Mouse (Mus musculus): ENCODE measurements at regions not wholly inside any gene's neighbourhood (a gene's known extent, or its start where the extent isn't known, plus 50 kb on each side); places are given as distances from the start of the nearest gene placed in this dataset.

DNA sequence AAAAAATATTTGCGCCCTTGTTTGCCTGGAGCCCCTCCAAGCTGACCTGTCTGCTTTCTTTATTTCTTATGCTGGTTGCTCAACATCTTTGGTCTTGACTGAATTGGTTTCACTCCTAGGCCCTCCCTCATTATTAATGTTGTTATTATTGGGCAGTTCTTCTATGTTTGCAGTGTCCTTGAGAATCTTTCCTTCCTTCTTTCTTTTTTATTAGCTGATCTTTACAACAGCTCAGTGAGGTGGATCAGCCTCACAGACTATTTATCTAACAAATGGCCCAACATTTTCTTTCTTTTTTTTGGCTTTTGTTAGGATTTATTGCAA is 117.9 kb upstream of the Slc30a5 start:
- no peak for TF ChIP-seq CTCF (IDR thresholded peaks at IDR 0.05; ENCODE audit: extremely low read depth, insufficient read depth, insufficient read length, insufficient replicate concordance)
- no peak for TF ChIP-seq POLR2A (IDR thresholded peaks at IDR 0.05; ENCODE audit: low read depth, low read length)

Data from spleen, adult 2 months (tissue).